Mouse (Mus musculus): ENCODE measurements around the gene Fkbp4. TPM values are rescaled to one million over a fixed set of nuclear protein-coding genes. Genes with fewer than 3 reads are reported as not detected.

Fkbp4 gene
- 66.7 TPM for polyA plus RNA-seq (2014; fragmentation: Illumina TruSeq; extraction: RNeasy Lipid Tissue Mini Kit (QIAGEN cat#74804); ENCODE audit: low read depth, low replicate concordance)

GRCm38 (mm10) chr6:128438317-128438870 is at the start of gene Fkbp4:
TSS of gene Fkbp4 (minus strand) at chr6:128438677.

GRCm38 (mm10) chr6:128424269-128425019 is 14.0 kb downstream of the Fkbp4 start, which contains the start of gene Itfg2:
TSS of gene Itfg2 (minus strand) at chr6:128424931.

GRCm38 (mm10) chr6:128398996-128399395 is 39.5 kb downstream of the Fkbp4 start, which contains the start of gene Nrip2:
TSS of gene Nrip2 (plus strand) at chr6:128399296.

Other genes with a start within 250 kb of the Fkbp4 start
- gene Tead4, start 137.9 kb downstream of the Fkbp4 start, polyA plus RNA-seq (2014; fragmentation: Illumina TruSeq; extraction: RNeasy Lipid Tissue Mini Kit (QIAGEN cat#74804); ENCODE audit: low read depth, low replicate concordance) = not detected
- 2.1 TPM for gene Tulp3, start 82.8 kb downstream of the Fkbp4 start, polyA plus RNA-seq (2014; fragmentation: Illumina TruSeq; extraction: RNeasy Lipid Tissue Mini Kit (QIAGEN cat#74804); ENCODE audit: low read depth, low replicate concordance)
- 17.3 TPM for gene Rhno1, start 75.8 kb downstream of the Fkbp4 start, polyA plus RNA-seq (2014; fragmentation: Illumina TruSeq; extraction: RNeasy Lipid Tissue Mini Kit (QIAGEN cat#74804); ENCODE audit: low read depth, low replicate concordance)
- gene Foxm1, start 75.7 kb downstream of the Fkbp4 start, polyA plus RNA-seq (2014; fragmentation: Illumina TruSeq; extraction: RNeasy Lipid Tissue Mini Kit (QIAGEN cat#74804); ENCODE audit: low read depth, low replicate concordance) = 38.0 TPM
- gene Tex52, start 63.2 kb downstream of the Fkbp4 start, polyA plus RNA-seq (2014; fragmentation: Illumina TruSeq; extraction: RNeasy Lipid Tissue Mini Kit (QIAGEN cat#74804); ENCODE audit: low read depth, low replicate concordance) = 16.8 TPM
- gene Gm44596, start 63.2 kb downstream of the Fkbp4 start, polyA plus RNA-seq (2014; fragmentation: Illumina TruSeq; extraction: RNeasy Lipid Tissue Mini Kit (QIAGEN cat#74804); ENCODE audit: low read depth, low replicate concordance) = not detected
- 0.20 TPM for gene Nrip2, start 39.4 kb downstream of the Fkbp4 start, polyA plus RNA-seq (2014; fragmentation: Illumina TruSeq; extraction: RNeasy Lipid Tissue Mini Kit (QIAGEN cat#74804); ENCODE audit: low read depth, low replicate concordance)
- 2.5 TPM for gene Itfg2, start 13.7 kb downstream of the Fkbp4 start, polyA plus RNA-seq (2014; fragmentation: Illumina TruSeq; extraction: RNeasy Lipid Tissue Mini Kit (QIAGEN cat#74804); ENCODE audit: low read depth, low replicate concordance)
- gene Pzp, start 88.0 kb upstream of the Fkbp4 start, polyA plus RNA-seq (2014; fragmentation: Illumina TruSeq; extraction: RNeasy Lipid Tissue Mini Kit (QIAGEN cat#74804); ENCODE audit: low read depth, low replicate concordance) = 2.9 TPM
- 1.6 TPM for gene A2ml1, start 142.9 kb upstream of the Fkbp4 start, polyA plus RNA-seq (2014; fragmentation: Illumina TruSeq; extraction: RNeasy Lipid Tissue Mini Kit (QIAGEN cat#74804); ENCODE audit: low read depth, low replicate concordance)
- 0.90 TPM for gene Klrb1a, start 184.9 kb upstream of the Fkbp4 start, polyA plus RNA-seq (2014; fragmentation: Illumina TruSeq; extraction: RNeasy Lipid Tissue Mini Kit (QIAGEN cat#74804); ENCODE audit: low read depth, low replicate concordance)
- 0.15 TPM for gene Clec2h, start 223.7 kb upstream of the Fkbp4 start, polyA plus RNA-seq (2014; fragmentation: Illumina TruSeq; extraction: RNeasy Lipid Tissue Mini Kit (QIAGEN cat#74804); ENCODE audit: low read depth, low replicate concordance)